Mouse (Mus musculus): ENCODE data around the gene Neurog3. TPM values are rescaled to one million over a fixed set of nuclear protein-coding genes. Genes with fewer than 3 reads are reported as not detected.

Gene Neurog3
- polyA plus RNA-seq, 1 experiment from 2014 or later, result not detected

- Histone ChIP-seq H3K9me3 (ENCODE audit: low read length) (no peaks in the 10 kb centered on the region), H3K27ac (ENCODE audit: low read depth) (no peak overlapping the region), H3K27me3 (ENCODE audit: insufficient read depth, low read length) (peaks cover 63% of the 10 kb centered on the region), H3K36me3 (replicated peaks; ENCODE audit: insufficient read depth, low read length) (no peaks in the 10 kb centered on the region), H3K4me3 (ENCODE audit: low read depth, low read length) (no peak overlapping the region), H3K4me2 (ENCODE audit: low read depth, low read length) (no peak overlapping the region), H3K4me1 (ENCODE audit: insufficient read depth) (no peaks in the 10 kb centered on the region), H3K9ac (replicated peaks) (no peak overlapping the region)
- no peak for ATAC-seq
- no peak for DNase-seq
- 6% methylated on average over 8 of the region's 8 CpGs for WGBS (ENCODE audit: insufficient replicate concordance)
- TF ChIP-seq CTCF (IDR thresholded peaks at IDR 0.05; ENCODE audit: low read depth), result no peak
- no peak for TF ChIP-seq EP300 (IDR thresholded peaks at IDR 0.05; ENCODE audit: low read depth)
These were observed 3.0 kb downstream of the Neurog3 start for GRCm38 (mm10) chr10:62135696-62136470.

- ATAC-seq (no peak), DNase-seq (no peak)
- Histone ChIP-seq H3K9me3 (ENCODE audit: low read length) (no peaks in the 10 kb centered on the region), H3K27me3 (ENCODE audit: insufficient read depth, low read length) (peaks cover 50% of the 10 kb centered on the region), H3K4me2 (ENCODE audit: low read depth, low read length) (no peak overlapping the region), H3K27ac (ENCODE audit: low read depth) (no peak overlapping the region), H3K4me1 (ENCODE audit: insufficient read depth) (no peaks in the 10 kb centered on the region), H3K4me3 (ENCODE audit: low read depth, low read length) (no peak overlapping the region), H3K9ac (replicated peaks) (no peak overlapping the region), H3K36me3 (replicated peaks; ENCODE audit: insufficient read depth, low read length) (no peaks in the 10 kb centered on the region)
- no peak for TF ChIP-seq CTCF (IDR thresholded peaks at IDR 0.05; ENCODE audit: low read depth)
- TF ChIP-seq EP300 (IDR thresholded peaks at IDR 0.05; ENCODE audit: low read depth), result no peak
- 22% methylated on average over 4 of the region's 4 CpGs for WGBS (ENCODE audit: insufficient replicate concordance)
These were observed 4.3 kb downstream of the Neurog3 start for GRCm38 (mm10) chr10:62137150-62137549.

- no peak for ATAC-seq
- no peak overlapping the region for H3K4me3 ChIP-seq (ENCODE audit: low read depth, low read length)
- H3K9me3 ChIP-seq (ENCODE audit: low read length), result no peaks in the 10 kb centered on the region
- no peaks in the 10 kb centered on the region for H3K36me3 ChIP-seq (replicated peaks; ENCODE audit: insufficient read depth, low read length)
- no peak for TF ChIP-seq EP300 (IDR thresholded peaks at IDR 0.05; ENCODE audit: low read depth)
- no peak for TF ChIP-seq CTCF (IDR thresholded peaks at IDR 0.05; ENCODE audit: low read depth)
- peaks cover 42% of the 10 kb centered on the region for H3K27me3 ChIP-seq (ENCODE audit: insufficient read depth, low read length)
- H3K4me1 ChIP-seq (ENCODE audit: insufficient read depth), result no peaks in the 10 kb centered on the region
- H3K27ac ChIP-seq (ENCODE audit: low read depth), result no peak overlapping the region
- WGBS (ENCODE audit: insufficient replicate concordance), result 22% methylated on average over 3 of the region's 3 CpGs
- DNase-seq, result no peak
- H3K4me2 ChIP-seq (ENCODE audit: low read depth, low read length), result no peak overlapping the region
- no peak overlapping the region for H3K9ac ChIP-seq (replicated peaks)
These were observed 5.2 kb downstream of the Neurog3 start for GRCm38 (mm10) chr10:62138040-62138439.

- no peak for DNase-seq
- WGBS (ENCODE audit: insufficient replicate concordance), result 54% methylated on average over 8 of the region's 8 CpGs
- Histone ChIP-seq H3K27me3 (ENCODE audit: insufficient read depth, low read length) (no peaks in the 10 kb centered on the region), H3K27ac (ENCODE audit: low read depth) (no peak within 1 kb of the TSS), H3K4me1 (ENCODE audit: insufficient read depth) (no peaks in the 10 kb centered on the region), H3K9ac (replicated peaks) (no peak within 1 kb of the TSS), H3K4me2 (ENCODE audit: low read depth, low read length) (no peak within 1 kb of the TSS), H3K4me3 (ENCODE audit: low read depth, low read length) (no peak within 1 kb of the TSS), H3K9me3 (ENCODE audit: low read length) (no peaks in the 10 kb centered on the region), H3K36me3 (replicated peaks; ENCODE audit: insufficient read depth, low read length) (no peaks in the 10 kb centered on the region)
- no peak for ATAC-seq
- TF ChIP-seq CTCF (IDR thresholded peaks at IDR 0.05; ENCODE audit: low read depth), result no peak
- TF ChIP-seq EP300 (IDR thresholded peaks at IDR 0.05; ENCODE audit: low read depth), result no peak
These were observed 10.9 kb downstream of the Neurog3 start, which contains the start of gene Fam241b for GRCm38 (mm10) chr10:62143820-62144219. Gene Fam241b, minus strand, starts transcription at chr10:62143920.

GRCm38 (mm10) chr10:62145957-62146356 is 13.1 kb downstream of the Neurog3 start:
- H3K27ac ChIP-seq (ENCODE audit: low read depth), result no peak overlapping the region
- DNase-seq (no peak), ATAC-seq (no peak)
- TF ChIP-seq EP300 (IDR thresholded peaks at IDR 0.05; ENCODE audit: low read depth), result no peak
- TF ChIP-seq CTCF (IDR thresholded peaks at IDR 0.05; ENCODE audit: low read depth), result no peak
- no peaks in the 10 kb centered on the region for H3K36me3 ChIP-seq (replicated peaks; ENCODE audit: insufficient read depth, low read length)
- no peak overlapping the region for H3K9ac ChIP-seq (replicated peaks)
- no peaks in the 10 kb centered on the region for H3K4me1 ChIP-seq (ENCODE audit: insufficient read depth)
- peaks cover 2% of the 10 kb centered on the region; the same call in 1 of the 2 replicates for H3K27me3 ChIP-seq (ENCODE audit: insufficient read depth, low read length)
- H3K9me3 ChIP-seq (ENCODE audit: low read length), result no peaks in the 10 kb centered on the region
- H3K4me2 ChIP-seq (ENCODE audit: low read depth, low read length), result no peak overlapping the region
- 68% methylated on average over 5 of the region's 5 CpGs for WGBS (ENCODE audit: insufficient replicate concordance)
- H3K4me3 ChIP-seq (ENCODE audit: low read depth, low read length), result no peak overlapping the region

GRCm38 (mm10) chr10:62147466-62148248 is 14.8 kb downstream of the Neurog3 start:
- Histone ChIP-seq H3K36me3 (replicated peaks; ENCODE audit: insufficient read depth, low read length) (no peaks in the 10 kb centered on the region), H3K9ac (replicated peaks) (no peak overlapping the region), H3K4me3 (ENCODE audit: low read depth, low read length) (no peak overlapping the region), H3K27me3 (ENCODE audit: insufficient read depth, low read length) (peaks cover 2% of the 10 kb centered on the region; the same call in 1 of the 2 replicates), H3K9me3 (ENCODE audit: low read length) (no peaks in the 10 kb centered on the region), H3K4me1 (ENCODE audit: insufficient read depth) (no peaks in the 10 kb centered on the region), H3K4me2 (ENCODE audit: low read depth, low read length) (no peak overlapping the region), H3K27ac (ENCODE audit: low read depth) (no peak overlapping the region)
- no peak for ATAC-seq
- TF ChIP-seq EP300 (IDR thresholded peaks at IDR 0.05; ENCODE audit: low read depth) (no peak), CTCF (IDR thresholded peaks at IDR 0.05; ENCODE audit: low read depth) (no peak)
- 47% methylated on average over 12 of the region's 12 CpGs for WGBS (ENCODE audit: insufficient replicate concordance)
- no peak for DNase-seq
